Mouse (Mus musculus) CH12.LX (cell line): ENCODE data around the gene Slc3a1. TPM values are rescaled to one million over a fixed set of nuclear protein-coding genes. Genes with fewer than 3 reads are reported as not detected.

Experiments used
- DNase-seq: peaks from one replicate; pipeline ENCODE4 v3.0.0-alpha.2; 2013; ENCODE audit errors: extremely low read depth
- H3K27ac ChIP-seq: 2 replicates; pipeline ENCODE4 v1.5.1; 2012; ENCODE audit warnings: low read depth, mild to moderate bottlenecking, control low read depth, moderate library complexity; ENCODE audit not compliant: insufficient read depth
- H3K27me3 ChIP-seq: replicated peaks from 2 replicates; pipeline ENCODE3; 2012; ENCODE audit warnings: inconsistent platforms
- H3K36me3 ChIP-seq, 2 experiments: replicated peaks in 1 of 2; 2 replicates each; pipeline versions ENCODE3 to v1.6.1; 2012; ENCODE audit warnings: inconsistent platforms in 1 of 2, low read length in 1 of 2, mild to moderate bottlenecking in 1 of 2, mixed read lengths in 1 of 2, moderate library complexity in 1 of 2; ENCODE audit not compliant: control insufficient read depth in 1 of 2, insufficient read depth in 1 of 2
- H3K4me1 ChIP-seq, 2 experiments: 2 replicates each; pipeline ENCODE4 v1.6.1; 2012; ENCODE audit warnings: inconsistent platforms in 1 of 2, moderate library complexity in 1 of 2; ENCODE audit not compliant: insufficient read depth in 2 of 2, control insufficient read depth in 1 of 2
- H3K4me2 ChIP-seq: 2 replicates; pipeline ENCODE4 v1.6.1; 2012; ENCODE audit warnings: low read depth, mild to moderate bottlenecking, control low read depth; ENCODE audit not compliant: poor library complexity, insufficient read depth, severe bottlenecking
- H3K4me3 ChIP-seq, 3 experiments: fragments of 150-350 bp in 1 of 3; sonication (generic) in 1 of 3; replicated peaks in 1 of 3; 2 replicates each; pipeline versions ENCODE3 to v1.5.1; 2011 to 2012; ENCODE audit warnings: low read depth in 2 of 3, low read length in 2 of 3, mild to moderate bottlenecking in 2 of 3, moderate library complexity in 2 of 3, control low read depth in 1 of 3, improper control_type of control experiment in 1 of 3, inconsistent platforms in 1 of 3, mixed read lengths in 1 of 3; ENCODE audit not compliant: poor library complexity in 1 of 3
- H3K79me2 ChIP-seq: replicated peaks from 2 replicates; pipeline ENCODE4 v1.6.1; 2012; ENCODE audit warnings: mild to moderate bottlenecking, moderate library complexity; ENCODE audit not compliant: control insufficient read depth, poor library complexity, insufficient read depth, severe bottlenecking; ENCODE audit errors: extremely low read depth
- H3K9ac ChIP-seq: 2 replicates; pipeline ENCODE4 v1.6.1; 2012; ENCODE audit warnings: low read depth, mild to moderate bottlenecking, control low read depth, moderate library complexity; ENCODE audit not compliant: insufficient read depth
- H3K9me3 ChIP-seq: replicated peaks from 2 replicates; pipeline ENCODE3; 2012; ENCODE audit warnings: low read length, inconsistent platforms, mixed read lengths
- BHLHE40 ChIP-seq: IDR thresholded peaks from 2 replicates; pipeline ENCODE4 v1.6.1; 2011; ENCODE audit warnings: mild to moderate bottlenecking, low read depth, low read length, improper control_type of control experiment
- CHD1 ChIP-seq: IDR thresholded peaks from 2 replicates; pipeline ENCODE4 v1.6.1; 2012; ENCODE audit warnings: low read depth, low read length, improper control_type of control experiment, inconsistent platforms
- CHD2 ChIP-seq: IDR thresholded peaks from 2 replicates; pipeline ENCODE4 v1.6.1; 2011; ENCODE audit warnings: low read length, improper control_type of control experiment
- CTCF ChIP-seq, 2 experiments: IDR thresholded peaks in 1 of 2; conservative IDR thresholded peaks in 1 of 2; 2 replicates each; pipeline ENCODE4 v1.5.1; 2011 to 2012; ENCODE audit warnings: low read depth in 2 of 2, low read length in 2 of 2, improper control_type of control experiment in 1 of 2, inconsistent platforms in 1 of 2, mild to moderate bottlenecking in 1 of 2, moderate library complexity in 1 of 2
- E2F4 ChIP-seq: IDR thresholded peaks from 2 replicates; pipeline ENCODE4 v1.6.1; 2011; ENCODE audit warnings: low read depth, low read length, improper control_type of control experiment; ENCODE audit not compliant: insufficient replicate concordance
- ELF1 ChIP-seq: IDR thresholded peaks from 2 replicates; pipeline ENCODE4 v1.6.1; 2014; ENCODE audit warnings: low read depth, mild to moderate bottlenecking, inconsistent platforms, low read length, improper control_type of control experiment
- EP300 ChIP-seq: IDR thresholded peaks from 2 replicates; pipeline ENCODE4 v1.6.1; 2011; ENCODE audit warnings: low read length, improper control_type of control experiment
- ETS1 ChIP-seq: conservative IDR thresholded peaks from 2 replicates; pipeline ENCODE4 v1.6.1; 2012; ENCODE audit warnings: low read depth, mild to moderate bottlenecking, inconsistent platforms, low read length, improper control_type of control experiment, moderate library complexity
- GABPA ChIP-seq: IDR thresholded peaks from 2 replicates; pipeline ENCODE4 v1.6.1; 2012; ENCODE audit warnings: low read depth, low read length, improper control_type of control experiment, inconsistent platforms; ENCODE audit not compliant: insufficient replicate concordance
- HCFC1 ChIP-seq: IDR thresholded peaks from 2 replicates; pipeline ENCODE4 v1.6.1; 2012; ENCODE audit warnings: low read depth, mild to moderate bottlenecking, inconsistent platforms, low read length, improper control_type of control experiment
- IRF4 ChIP-seq: IDR thresholded peaks from 2 replicates; pipeline ENCODE4 v1.6.1; 2014; ENCODE audit warnings: low read depth, mild to moderate bottlenecking, inconsistent platforms, low read length, improper control_type of control experiment
- JUN ChIP-seq: IDR thresholded peaks from 2 replicates; pipeline ENCODE4 v1.6.1; 2011; ENCODE audit warnings: low read depth, mild to moderate bottlenecking, low read length, improper control_type of control experiment, moderate library complexity; ENCODE audit not compliant: insufficient read depth
- JUND ChIP-seq: conservative IDR thresholded peaks from 2 replicates; pipeline ENCODE4 v1.6.1; 2011; ENCODE audit warnings: low read depth, low read length, improper control_type of control experiment
- KAT2A ChIP-seq: IDR thresholded peaks from 2 replicates; pipeline ENCODE4 v1.6.1; 2012; ENCODE audit warnings: low read length, improper control_type of control experiment, inconsistent platforms; ENCODE audit not compliant: insufficient replicate concordance
- MAFK ChIP-seq: IDR thresholded peaks from 2 replicates; pipeline ENCODE4 v1.6.1; 2011; ENCODE audit warnings: low read length, improper control_type of control experiment; ENCODE audit not compliant: insufficient replicate concordance
- MAX ChIP-seq: IDR thresholded peaks from 2 replicates; pipeline ENCODE4 v1.6.1; 2011; ENCODE audit warnings: low read length, improper control_type of control experiment
- MAZ ChIP-seq: IDR thresholded peaks from 2 replicates; pipeline ENCODE4 v1.6.1; 2012; ENCODE audit warnings: low read depth, mild to moderate bottlenecking, inconsistent platforms, low read length, improper control_type of control experiment, moderate library complexity
- MEF2A ChIP-seq: IDR thresholded peaks from 2 replicates; pipeline ENCODE4 v1.6.1; 2014; ENCODE audit warnings: low read depth, mild to moderate bottlenecking, inconsistent platforms, low read length, improper control_type of control experiment, borderline replicate concordance
- MXI1 ChIP-seq: IDR thresholded peaks from 2 replicates; pipeline ENCODE4 v1.6.1; 2011; ENCODE audit warnings: mild to moderate bottlenecking, low read depth, low read length, improper control_type of control experiment
- MYC ChIP-seq: IDR thresholded peaks from 2 replicates; pipeline ENCODE4 v1.6.1; 2011; ENCODE audit warnings: low read depth, mild to moderate bottlenecking, improper control_type of control experiment, low read length
- NELFE ChIP-seq: IDR thresholded peaks from 2 replicates; pipeline ENCODE4 v1.6.1; 2011; ENCODE audit warnings: low read depth, low read length, improper control_type of control experiment
- NRF1 ChIP-seq: IDR thresholded peaks from 2 replicates; pipeline ENCODE4 v1.6.1; 2014; ENCODE audit warnings: low read depth, mild to moderate bottlenecking, inconsistent platforms, low read length, improper control_type of control experiment, moderate library complexity
- PAX5 ChIP-seq: IDR thresholded peaks from 2 replicates; pipeline ENCODE4 v1.6.1; 2012; ENCODE audit warnings: low read length, inconsistent platforms, mixed read lengths
- POLR2A ChIP-seq: IDR thresholded peaks from 2 replicates; pipeline ENCODE4 v1.6.1; 2011; ENCODE audit warnings: low read depth, mild to moderate bottlenecking, improper control_type of control experiment, low read length
- POLR2AphosphoS2 ChIP-seq: IDR thresholded peaks from 2 replicates; pipeline ENCODE4 v1.6.1; 2011; ENCODE audit warnings: low read depth, low read length, improper control_type of control experiment
- RAD21 ChIP-seq: IDR thresholded peaks from 2 replicates; pipeline ENCODE4 v1.6.1; 2011; ENCODE audit warnings: low read depth, mild to moderate bottlenecking, low read length, improper control_type of control experiment, moderate library complexity
- RCOR1 ChIP-seq: conservative IDR thresholded peaks from 2 replicates; pipeline ENCODE4 v1.6.1; 2012; ENCODE audit warnings: low read depth, mild to moderate bottlenecking, inconsistent platforms, low read length, improper control_type of control experiment
- SIN3A ChIP-seq: IDR thresholded peaks from 2 replicates; pipeline ENCODE4 v1.6.1; 2012; ENCODE audit warnings: low read length, improper control_type of control experiment, inconsistent platforms
- SMC3 ChIP-seq: IDR thresholded peaks from 2 replicates; pipeline ENCODE4 v1.6.1; 2011; ENCODE audit warnings: low read depth, low read length, improper control_type of control experiment
- TBP ChIP-seq: conservative IDR thresholded peaks from 2 replicates; pipeline ENCODE4 v1.6.1; 2011; ENCODE audit warnings: low read depth, low read length, improper control_type of control experiment
- TCF12 ChIP-seq: IDR thresholded peaks from 2 replicates; pipeline ENCODE4 v1.6.1; 2014; ENCODE audit warnings: low read depth, mild to moderate bottlenecking, inconsistent platforms, low read length, improper control_type of control experiment
- UBTF ChIP-seq: IDR thresholded peaks from 2 replicates; pipeline ENCODE4 v1.6.1; 2012; ENCODE audit warnings: low read depth, mild to moderate bottlenecking, inconsistent platforms, low read length, improper control_type of control experiment, moderate library complexity
- USF1 ChIP-seq: IDR thresholded peaks from 2 replicates; pipeline ENCODE4 v1.6.1; 2014; ENCODE audit warnings: low read depth, mild to moderate bottlenecking, inconsistent platforms, low read length, improper control_type of control experiment
- USF2 ChIP-seq: conservative IDR thresholded peaks from 2 replicates; pipeline ENCODE4 v1.6.1; 2011; ENCODE audit warnings: low read depth, low read length, improper control_type of control experiment
- ZC3H11A ChIP-seq: IDR thresholded peaks from 2 replicates; pipeline ENCODE4 v1.6.1; 2012; ENCODE audit warnings: low read depth, mild to moderate bottlenecking, inconsistent platforms, low read length, improper control_type of control experiment
- ZKSCAN1 ChIP-seq: IDR thresholded peaks from 2 replicates; pipeline ENCODE4 v1.6.1; 2012; ENCODE audit warnings: low read depth, inconsistent platforms, low read length, improper control_type of control experiment, borderline replicate concordance
- ZMIZ1 ChIP-seq: IDR thresholded peaks from 2 replicates; pipeline ENCODE4 v1.6.1; 2012; ENCODE audit warnings: low read depth, mild to moderate bottlenecking, inconsistent platforms, low read length, improper control_type of control experiment
- ZNF384 ChIP-seq: IDR thresholded peaks from 2 replicates; pipeline ENCODE4 v1.6.1; 2012; ENCODE audit warnings: low read depth, low read length, improper control_type of control experiment, inconsistent platforms
- dilution Hi-C: fragments of 300-500 bp; cut with MboI; formaldehyde crosslinking; loops from 2 replicates; pipeline ENCODE4 v1.14.3; 2020; ENCODE audit warnings: low sequenced_read_pairs; ENCODE audit not compliant: extremely low pct_unique_long_range_greater_than_20kb, extremely low pct_ligation_motif_present
- in situ Hi-C: fragments of 300-500 bp; cut with MboI; formaldehyde crosslinking; loops from 3 replicates; pipeline ENCODE4 v1.14.3; 2019; ENCODE audit warnings: low sequenced_read_pairs, low pct_ligation_motif_present, low pct_unique_long_range_greater_than_20kb, mixed read lengths
- polyA plus RNA-seq: library from polyadenylated mRNA; unstranded; fragments of >175 nt; gene quantifications from 2 replicates; pipeline ENCODE4 v1.2.1, GENCODE M21; 2012; ENCODE audit warnings: low read depth; ENCODE audit not compliant: insufficient read length
- total RNA-seq, 2 experiments: library from RNA; depleted of rRNA; stranded (reverse); fragments of 300-350 nt in 1 of 2; fragments of >200 nt in 1 of 2; gene quantifications; 2 replicates each; pipeline ENCODE4 v1.2.3; 2012 to 2014

The Slc3a1 gene
- total and polyA plus RNA-seq, 3 experiments, result 0.04 TPM; not detected in 2

GRCm38 (mm10) chr17:85013485-85013884, 14.7 kb upstream of the Slc3a1 start:
- in situ Hi-C loops, result no loop called here
- H3K9me3 ChIP-seq, result no peaks in the 10 kb centered on the region
- DNase-seq, result peak; percentile 84
- H3K9ac ChIP-seq, result no peak overlapping the region
- no peaks in the 10 kb centered on the region for H3K79me2 ChIP-seq
- peak overlapping the region; percentile 47; the same call in 1 of the 2 replicates for H3K27ac ChIP-seq
- TF ChIP-seq SIN3A (no peak), GABPA (no peak), ZMIZ1 (no peak), POLR2AphosphoS2 (no peak), CTCF (conservative IDR thresholded peaks at IDR 0.05 in 1 of 2, IDR thresholded peaks at IDR 0.05 in 1 of 2; ENCODE audit: low read depth in 2 of 2, low read length in 2 of 2) (no peak), MAFK (no peak), USF2 (no peak), ELF1 (no peak), POLR2A (no peak), CHD1 (no peak), ZC3H11A (no peak), MYC (no peak), RAD21 (no peak; the same call in 1 of the 2 replicates), KAT2A (no peak), MAZ (no peak), MXI1 (no peak), E2F4 (no peak), UBTF (peak; percentile 84; the same call in 1 of the 2 replicates), MEF2A (0 out of 2 replicates have a peak, but pooled peaks have one; percentile 23), SMC3 (no peak), ETS1 (peak; percentile 55; the same call in 1 of the 2 replicates), CHD2 (no peak), NRF1 (no peak), MAX (no peak), IRF4 (no peak; the same call in 1 of the 2 replicates), JUND (no peak), EP300 (no peak; the same call in 1 of the 2 replicates), TCF12 (peak; percentile 65; the same call in 1 of the 2 replicates), TBP (0 out of 2 replicates have a peak, but pooled peaks have one; percentile 16), NELFE (no peak), BHLHE40 (no peak), USF1 (no peak), HCFC1 (no peak), ZKSCAN1 (no peak), JUN (no peak), ZNF384 (peak; percentile 71), RCOR1 (no peak), PAX5 (no peak)
- dilution Hi-C loops, result no loop called here
- H3K4me3 ChIP-seq, result no peak overlapping the region
- H3K4me2 ChIP-seq, result 0 out of 2 replicates have a peak overlapping the region, but pooled peaks have one; percentile 8
- no peaks in the 10 kb centered on the region for H3K27me3 ChIP-seq
- peaks cover 8 to 33% of the 10 kb centered on the region in 2 experiments for H3K4me1 ChIP-seq
- H3K36me3 ChIP-seq, result peaks cover 0 to 30% of the 10 kb centered on the region in 2 experiments
